Mouse (Mus musculus) kidney, postnatal 0 days (tissue): ENCODE measurements at regions not wholly inside any gene's neighbourhood (a gene's known extent, or its start where the extent isn't known, plus 50 kb on each side); places are given as distances from the start of the nearest gene placed in this dataset.

ENCODE experiments used
- ATAC-seq: fragments of 200-750 bp; cut with Nextera tagmentation; replicated peaks from 2 replicates; pipeline ENCODE4 v1.8.0; 2017; ENCODE audit warnings: low read depth, moderate number of reproducible peaks, moderate TSS enrichment, moderate library complexity; ENCODE audit not compliant: low FRiP score
- DNase-seq: peaks from one replicate; pipeline ENCODE4 v3.0.0-alpha.2; 2016; ENCODE audit warnings: low spot score
- H3K27ac ChIP-seq: fragments of 300-500 bp; sonication (generic); 2 replicates; pipeline ENCODE4 v1.5.1; 2014; ENCODE audit warnings: mild to moderate bottlenecking
- H3K27me3 ChIP-seq: fragments of 300-500 bp; sonication (generic); 2 replicates; pipeline ENCODE4 v1.6.1; 2014; ENCODE audit warnings: low read length, mixed read lengths; ENCODE audit not compliant: insufficient read depth
- H3K36me3 ChIP-seq: fragments of 300-500 bp; sonication (generic); 2 replicates; pipeline ENCODE4 v1.6.1; 2014; ENCODE audit warnings: low read length, mixed read lengths; ENCODE audit not compliant: insufficient read depth
- H3K4me1 ChIP-seq: fragments of 300-500 bp; sonication (generic); replicated peaks from 2 replicates; pipeline ENCODE4 v1.6.1; 2014; ENCODE audit warnings: antibody characterized with exemption, low read length, mixed read lengths; ENCODE audit not compliant: insufficient read depth
- H3K4me2 ChIP-seq: fragments of 300-500 bp; sonication (generic); 2 replicates; pipeline ENCODE4 v1.6.1; 2014; ENCODE audit warnings: mild to moderate bottlenecking, low read length, moderate library complexity, mixed read lengths
- H3K4me3 ChIP-seq: fragments of 300-500 bp; sonication (generic); replicated peaks from 2 replicates; pipeline ENCODE4 v1.5.1; 2014; ENCODE audit warnings: low read depth, low read length
- H3K9ac ChIP-seq: fragments of 300-500 bp; sonication (generic); 2 replicates; pipeline ENCODE4 v1.6.1; 2014; ENCODE audit warnings: low read depth, low read length
- H3K9me3 ChIP-seq: fragments of 300-500 bp; sonication (generic); replicated peaks from 2 replicates; pipeline ENCODE4 v1.6.1; 2016; ENCODE audit warnings: low read length, inconsistent platforms, mixed read lengths
- CTCF ChIP-seq: IDR thresholded peaks from 2 replicates; pipeline ENCODE4 v1.5.1; 2016; ENCODE audit warnings: antibody characterized with exemption, low read depth, mild to moderate bottlenecking, moderate library complexity
- WGBS: fragments of 180-500 bp; shearing (Covaris S2); extraction: QIAGEN DNeasy Blood & Tissue Kit; methylation state at CpG from one replicate; pipeline ENCODE4 v1.1.7; 2014; 5-methylcytosine and 5-hydroxymethylcytosine counted together

DNA sequence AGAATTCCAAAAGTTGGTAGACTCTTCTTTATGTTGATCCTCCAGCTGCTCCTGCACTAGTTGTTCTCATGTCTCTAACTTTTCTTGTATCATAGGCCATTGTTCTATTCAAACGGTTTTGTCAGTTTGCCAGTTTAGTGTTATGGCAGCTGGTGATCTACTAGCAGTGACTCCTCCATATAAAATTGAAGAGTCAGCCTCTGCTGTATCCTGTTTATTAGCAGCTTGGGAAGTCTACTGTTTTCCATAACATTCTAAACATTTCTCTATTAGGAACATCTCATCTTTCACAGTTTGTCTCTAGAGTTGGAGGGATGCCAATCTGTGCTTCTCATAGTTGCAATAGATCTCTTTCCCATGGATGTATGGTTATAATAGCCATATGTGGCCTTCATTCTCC, 58.6 kb downstream of the Drd1 start:
- Histone ChIP-seq H3K4me1 (no peaks in the 10 kb centered on the region), H3K36me3 (no peaks in the 10 kb centered on the region), H3K9me3 (no peaks in the 10 kb centered on the region), H3K4me2 (no peak overlapping the region), H3K27me3 (no peaks in the 10 kb centered on the region), H3K4me3 (no peak overlapping the region), H3K9ac (no peak overlapping the region), H3K27ac (no peak overlapping the region)
- ATAC-seq (no peak), DNase-seq (peak; percentile 21)
- 49% methylated on average over 1 of the region's 1 CpGs for WGBS
- TF ChIP-seq CTCF, result no peak

DNA sequence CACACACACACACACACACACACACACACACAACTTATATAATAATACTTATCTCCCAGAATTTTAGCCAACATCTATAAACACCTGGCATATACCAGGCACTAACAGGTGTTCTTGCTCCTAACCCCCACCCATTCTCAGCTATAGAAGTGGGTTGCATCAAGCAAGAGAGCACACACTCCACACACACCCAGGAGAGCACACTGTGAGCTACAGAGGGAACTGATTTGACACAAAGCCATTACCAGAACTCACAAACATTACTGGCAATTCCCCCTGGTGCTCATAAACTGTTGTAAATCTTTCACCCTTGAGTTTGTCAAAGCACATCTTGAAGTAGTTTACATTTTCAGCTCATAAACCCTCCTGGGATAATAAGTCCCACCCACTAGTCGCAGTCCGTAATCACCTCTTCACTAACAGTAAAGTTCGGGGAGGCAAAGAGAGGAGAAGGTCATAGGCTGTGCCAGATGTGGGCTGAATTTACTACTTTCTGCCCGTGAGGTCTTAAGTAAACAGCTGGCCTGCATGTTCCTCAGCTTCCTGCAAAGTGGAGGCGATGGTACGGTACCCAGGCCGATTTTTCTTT, 62.5 kb downstream of the Drd1 start:
- Histone ChIP-seq H3K4me3 (no peak overlapping the region), H3K9ac (no peak overlapping the region), H3K27me3 (no peaks in the 10 kb centered on the region), H3K4me1 (no peaks in the 10 kb centered on the region), H3K4me2 (no peak overlapping the region), H3K9me3 (no peaks in the 10 kb centered on the region), H3K27ac (no peak overlapping the region), H3K36me3 (no peaks in the 10 kb centered on the region)
- WGBS, result 26% methylated on average over 7 of the region's 7 CpGs
- TF ChIP-seq CTCF, result no peak
- ATAC-seq (no peak), DNase-seq (no peak)

DNA sequence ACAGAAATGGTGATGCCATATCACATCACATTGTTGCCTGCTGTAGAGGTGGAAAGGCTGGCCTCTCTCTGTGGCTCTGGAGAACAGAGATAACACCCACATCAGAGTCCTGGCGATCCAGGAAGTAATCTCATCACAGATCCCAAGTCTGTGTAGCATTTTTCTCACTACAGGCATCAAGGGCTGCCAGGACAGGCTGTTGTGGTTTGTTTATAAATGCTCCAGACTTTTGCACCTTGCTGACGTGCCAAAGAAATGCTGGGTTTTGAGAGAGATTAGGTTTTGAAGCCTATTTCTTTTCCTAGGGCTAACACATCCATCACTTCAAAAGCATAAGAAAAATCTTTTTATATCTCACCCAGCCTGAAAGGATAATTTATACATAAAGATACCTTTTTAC, 76.3 kb downstream of the Drd1 start:
- no peak for DNase-seq
- Histone ChIP-seq H3K36me3 (no peaks in the 10 kb centered on the region), H3K27me3 (no peaks in the 10 kb centered on the region), H3K4me1 (no peaks in the 10 kb centered on the region), H3K27ac (no peak overlapping the region), H3K4me3 (no peak overlapping the region), H3K4me2 (no peak overlapping the region), H3K9me3 (no peaks in the 10 kb centered on the region), H3K9ac (no peak overlapping the region)
- no peak for ATAC-seq
- no peak for TF ChIP-seq CTCF
- WGBS, result 52% methylated on average over 2 of the region's 2 CpGs

DNA sequence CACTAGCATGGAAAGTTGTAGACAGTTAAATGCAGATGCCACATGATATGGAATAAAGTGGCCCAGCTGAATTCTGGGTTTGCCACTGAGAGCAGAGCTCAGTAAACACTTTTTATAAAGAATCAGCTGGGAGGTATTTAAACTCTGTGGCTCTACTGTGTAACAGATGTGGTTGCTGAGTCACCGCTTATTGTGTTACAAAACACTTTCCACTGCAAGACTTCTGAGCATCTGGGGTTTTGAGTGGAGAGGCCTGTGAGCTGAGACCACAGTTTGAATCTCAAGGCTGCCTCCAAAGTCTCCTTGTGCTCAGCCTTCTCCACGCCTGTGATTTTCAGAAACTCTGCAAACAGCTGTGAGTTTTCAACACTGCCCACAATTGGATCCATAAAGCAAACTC, 86.1 kb downstream of the Drd1 start:
- no peak for DNase-seq
- Histone ChIP-seq H3K4me3 (no peak overlapping the region), H3K9me3 (no peaks in the 10 kb centered on the region), H3K27me3 (no peaks in the 10 kb centered on the region), H3K36me3 (no peaks in the 10 kb centered on the region), H3K4me2 (no peak overlapping the region), H3K4me1 (no peaks in the 10 kb centered on the region), H3K27ac (no peak overlapping the region), H3K9ac (no peak overlapping the region)
- no peak for TF ChIP-seq CTCF
- ATAC-seq, result no peak
- 79% methylated on average over 2 of the region's 2 CpGs for WGBS

DNA sequence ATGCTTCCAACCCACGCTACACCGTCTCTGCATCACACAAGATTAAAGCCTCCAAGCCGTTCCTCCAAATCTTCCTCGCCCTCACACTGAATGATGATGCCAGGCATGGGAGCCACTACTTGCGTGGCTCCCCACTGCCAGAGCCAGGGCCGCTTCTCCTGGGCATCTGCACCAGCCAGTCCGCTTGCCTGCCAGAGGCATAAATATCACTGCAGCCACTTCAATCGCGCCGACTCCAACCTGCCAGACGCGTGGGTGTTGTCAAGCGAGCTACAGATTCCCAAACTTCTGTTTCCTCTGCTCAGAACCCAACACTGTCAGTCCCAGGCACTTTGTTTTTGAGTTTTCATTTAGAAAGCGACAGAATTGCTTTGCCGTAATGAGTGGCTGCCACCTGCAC, 99.3 kb downstream of the Drd1 start:
- 80% methylated on average over 15 of the region's 15 CpGs for WGBS
- H3K4me1 ChIP-seq, result no peaks in the 10 kb centered on the region
- DNase-seq (no peak), ATAC-seq (no peak)
- no peaks in the 10 kb centered on the region for H3K27me3 ChIP-seq
- no peaks in the 10 kb centered on the region for H3K36me3 ChIP-seq
- no peak overlapping the region for H3K9ac ChIP-seq
- no peaks in the 10 kb centered on the region for H3K9me3 ChIP-seq
- H3K27ac ChIP-seq, result no peak overlapping the region
- no peak for TF ChIP-seq CTCF
- no peak overlapping the region for H3K4me3 ChIP-seq
- no peak overlapping the region for H3K4me2 ChIP-seq

DNA sequence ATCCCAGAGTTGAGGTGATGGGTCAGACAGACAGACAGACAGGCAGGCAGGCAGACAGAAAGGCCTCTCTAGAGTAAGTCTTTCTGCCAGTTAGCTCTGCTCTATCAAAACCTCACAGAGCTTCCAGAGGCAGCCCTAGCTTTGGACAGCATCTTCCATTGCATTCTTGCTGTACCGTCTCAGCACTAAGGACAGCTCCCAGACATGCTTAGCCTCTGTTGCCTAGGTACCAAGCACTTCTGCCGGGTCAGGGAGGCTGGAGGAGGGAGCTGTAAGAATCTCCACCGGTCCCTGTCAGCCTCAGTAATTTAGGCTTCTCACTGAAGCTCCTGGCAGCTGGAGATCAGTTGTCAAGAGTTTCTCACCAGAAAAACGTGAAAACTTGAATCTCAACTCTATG, 107.4 kb downstream of the Drd1 start:
- Histone ChIP-seq H3K4me1 (no peaks in the 10 kb centered on the region), H3K27ac (no peak overlapping the region), H3K9ac (no peak overlapping the region), H3K4me2 (no peak overlapping the region), H3K9me3 (no peaks in the 10 kb centered on the region), H3K27me3 (no peaks in the 10 kb centered on the region), H3K4me3 (no peak overlapping the region), H3K36me3 (no peaks in the 10 kb centered on the region)
- no peak for TF ChIP-seq CTCF
- DNase-seq (peak; percentile 89), ATAC-seq (no peak)
- 4% methylated on average over 4 of the region's 4 CpGs for WGBS

DNA sequence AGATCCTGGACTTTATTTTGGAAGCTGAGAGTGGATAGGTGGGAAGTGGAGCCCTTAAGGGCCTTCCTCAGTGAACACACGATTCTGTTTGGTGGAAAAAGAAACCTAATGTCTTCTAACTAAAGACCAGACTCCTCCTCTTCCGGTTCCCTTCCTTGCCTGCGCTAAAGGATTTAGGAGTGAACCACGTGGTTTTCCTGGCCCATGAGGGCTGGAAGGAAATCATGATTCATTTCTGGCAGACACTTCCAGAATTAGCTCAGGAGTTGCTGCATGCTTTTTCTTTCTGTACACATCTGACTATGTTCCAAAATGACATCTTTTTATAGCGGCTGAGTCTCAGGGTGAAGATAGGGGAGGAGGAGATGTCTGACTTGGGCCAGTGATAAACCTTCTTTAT, 109.8 kb downstream of the Drd1 start:
- no peaks in the 10 kb centered on the region for H3K27me3 ChIP-seq
- peak; percentile 75 for DNase-seq

More for the DNA sequence above, 109.8 kb downstream of the Drd1 start:
- no peak for ATAC-seq
- no peak overlapping the region for H3K27ac ChIP-seq
- H3K4me3 ChIP-seq, result no peak overlapping the region
- no peaks in the 10 kb centered on the region for H3K9me3 ChIP-seq
- no peaks in the 10 kb centered on the region for H3K36me3 ChIP-seq
- WGBS, result 43% methylated on average over 5 of the region's 5 CpGs
- TF ChIP-seq CTCF, result no peak
- no peak overlapping the region for H3K9ac ChIP-seq
- H3K4me1 ChIP-seq, result no peaks in the 10 kb centered on the region
- H3K4me2 ChIP-seq, result no peak overlapping the region
